Mouse (Mus musculus) c-Kit-negative CD71-positive TER-119-positive erythroid progenitor cells, embryonic 14.5 days (primary cell): ENCODE measurements around the gene Hdac4.

Experiments
- DNase-seq: peaks from one replicate; pipeline ENCODE4 v3.0.0-alpha.2; 2013; ENCODE audit warnings: low read depth, low spot score

Gene Hdac4

DNA sequence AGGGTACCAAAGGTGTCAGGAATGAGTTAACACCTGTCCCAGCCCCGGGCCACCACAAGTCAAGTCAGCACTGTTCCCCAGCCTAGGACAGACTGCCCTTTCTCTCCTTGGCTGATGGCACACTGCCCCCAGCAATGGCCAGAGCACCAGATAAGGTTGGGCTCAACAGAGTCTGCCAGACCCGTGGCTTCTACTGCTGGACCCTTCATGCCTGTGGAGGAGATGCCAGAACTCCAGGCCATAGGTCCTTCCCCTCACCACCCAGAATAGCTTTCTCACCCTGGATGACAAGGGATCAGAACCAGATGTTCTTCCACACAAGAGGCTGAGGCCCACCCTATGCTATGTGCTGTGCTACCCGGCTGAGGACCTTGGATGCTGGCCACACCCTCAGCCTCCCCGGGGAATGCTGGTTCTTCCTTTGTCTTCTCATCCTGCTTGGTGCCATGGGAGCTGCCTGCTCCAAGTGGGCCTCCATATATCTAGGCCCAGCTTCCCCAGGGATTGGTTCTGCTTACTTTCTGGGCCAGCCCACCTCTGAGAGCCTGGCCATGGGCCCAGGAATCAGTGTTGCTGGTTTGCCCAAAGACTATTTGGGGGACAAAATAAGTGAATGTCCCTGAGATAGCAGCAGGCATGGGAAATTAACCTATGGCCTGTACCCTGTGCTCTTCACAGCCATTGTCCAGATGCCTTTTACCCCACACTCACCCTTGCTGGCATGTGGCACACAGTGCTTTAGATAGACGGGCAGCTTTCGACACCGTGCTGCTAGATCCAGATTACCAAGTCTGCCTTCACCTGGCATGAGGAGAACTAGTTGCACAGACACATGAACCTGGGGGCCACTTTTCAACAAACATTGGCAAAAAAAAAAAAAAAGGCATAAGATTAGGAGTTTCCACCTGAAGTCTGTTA is 273.0 kb downstream of the Hdac4 start:
- no peak for DNase-seq

DNA sequence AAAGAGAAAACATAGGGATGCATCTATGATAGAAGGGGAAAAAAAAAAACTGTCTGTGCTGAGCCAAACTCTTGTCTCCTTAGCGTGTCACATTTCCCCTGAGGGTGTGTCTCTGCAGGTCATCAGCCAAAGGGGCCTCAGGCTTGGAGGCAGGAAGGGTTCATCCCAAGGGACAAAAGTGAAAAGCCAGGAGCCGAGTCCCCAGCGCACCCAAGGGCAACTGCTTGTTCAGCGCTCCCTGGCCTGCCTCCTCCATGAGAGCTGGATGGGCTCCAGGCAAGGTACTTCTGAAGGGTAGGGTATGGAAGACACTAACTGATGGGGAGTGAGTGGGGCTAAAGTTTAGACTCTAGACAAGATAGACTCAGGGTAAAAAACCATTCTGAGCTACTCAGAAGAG is 273.8 kb downstream of the Hdac4 start:
- DNase-seq, result no peak

DNA sequence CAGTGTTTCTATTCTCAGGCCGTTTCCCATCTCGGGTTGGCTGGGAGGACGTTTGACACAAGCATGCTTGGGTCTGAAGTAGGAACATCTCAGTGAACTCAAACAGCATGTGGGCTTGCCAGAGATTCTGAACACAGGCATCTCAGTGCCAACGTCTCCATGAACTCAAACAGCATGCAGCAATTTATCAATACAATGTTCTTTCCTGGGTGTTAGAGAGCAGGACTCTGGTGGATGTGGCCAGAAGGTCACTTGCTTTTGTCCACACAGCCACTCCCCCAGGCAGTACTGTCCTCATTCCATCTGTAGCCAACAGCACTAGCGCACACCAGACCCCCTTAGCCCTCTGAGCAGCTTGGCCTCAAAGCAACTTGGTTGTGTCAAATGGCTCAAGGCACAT is 274.2 kb downstream of the Hdac4 start:
- DNase-seq, result no peak

DNA sequence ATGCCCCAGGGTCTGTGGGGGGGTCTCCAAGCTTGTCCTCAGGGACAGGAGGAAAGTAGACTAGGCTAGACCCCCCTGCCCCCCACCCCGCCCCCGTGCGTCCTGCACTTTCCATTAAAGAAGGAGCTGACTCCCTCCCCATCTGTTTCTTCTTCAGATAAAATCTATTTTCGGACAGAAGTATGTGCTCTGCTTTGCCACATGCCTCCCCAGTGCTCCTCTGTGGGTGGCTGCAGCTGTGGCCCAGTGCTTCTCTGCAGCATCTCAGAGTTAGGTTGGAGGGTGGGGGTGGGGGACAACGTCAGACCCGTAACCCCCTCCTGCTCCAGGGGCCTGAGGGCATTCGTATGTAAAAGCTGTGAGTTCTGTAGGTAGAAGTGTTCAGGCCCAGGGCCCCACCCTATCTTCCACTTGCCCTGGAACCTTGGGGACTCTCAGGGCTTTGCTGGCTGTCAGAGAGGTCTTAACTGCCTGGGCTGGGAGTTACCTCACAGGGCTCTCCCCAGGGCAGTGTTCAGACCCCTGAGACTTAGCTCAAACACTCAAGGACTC is 275.4 kb downstream of the Hdac4 start:
- DNase-seq, result no peak

DNA sequence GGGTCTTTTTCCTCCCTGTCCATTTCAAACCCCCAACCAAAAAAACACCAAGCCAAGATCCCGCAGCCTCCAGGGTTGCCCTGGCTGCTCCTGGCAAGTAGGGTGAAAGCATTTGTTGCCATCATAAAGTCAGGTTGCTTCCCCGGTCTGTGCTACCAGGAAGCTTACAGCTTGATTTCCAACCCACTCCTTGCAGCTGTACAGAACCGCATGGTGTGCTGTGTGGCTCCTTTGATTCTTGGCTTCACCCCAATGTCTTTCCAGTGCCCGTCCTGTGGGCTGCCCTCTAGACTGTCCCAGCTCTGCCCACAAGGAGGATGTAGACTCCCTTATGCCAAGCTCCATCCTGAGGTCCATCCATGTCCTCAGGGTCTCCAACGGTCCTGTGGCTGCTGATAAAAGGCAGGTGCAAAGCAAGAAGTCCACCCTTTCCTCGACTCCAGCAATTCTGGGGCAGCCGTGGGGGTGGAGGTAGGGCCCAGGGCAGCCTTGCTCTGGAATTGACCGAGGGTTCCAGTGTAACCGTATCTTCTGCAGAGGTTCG is 277.2 kb downstream of the Hdac4 start:
- no peak for DNase-seq

DNA sequence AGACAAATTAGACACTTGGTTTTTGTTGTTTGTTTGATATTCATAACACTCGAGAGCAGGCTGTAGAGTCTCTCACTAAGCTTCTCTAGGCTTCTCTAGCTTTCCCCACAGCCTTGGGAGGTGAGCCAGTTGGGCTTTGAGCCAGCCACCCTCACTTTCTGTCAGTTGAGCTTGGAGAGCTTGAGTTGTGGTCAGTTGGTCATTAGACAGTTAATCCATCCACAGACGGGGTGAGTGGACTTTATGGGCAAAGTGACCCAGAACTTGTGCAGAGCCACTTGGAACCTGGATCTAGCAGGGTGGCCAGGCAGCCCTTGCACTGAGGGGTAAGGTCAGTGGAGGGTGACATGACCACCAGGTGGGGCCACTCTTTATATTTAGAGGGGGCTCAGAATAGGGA is 277.9 kb downstream of the Hdac4 start:
- DNase-seq, result no peak

DNA sequence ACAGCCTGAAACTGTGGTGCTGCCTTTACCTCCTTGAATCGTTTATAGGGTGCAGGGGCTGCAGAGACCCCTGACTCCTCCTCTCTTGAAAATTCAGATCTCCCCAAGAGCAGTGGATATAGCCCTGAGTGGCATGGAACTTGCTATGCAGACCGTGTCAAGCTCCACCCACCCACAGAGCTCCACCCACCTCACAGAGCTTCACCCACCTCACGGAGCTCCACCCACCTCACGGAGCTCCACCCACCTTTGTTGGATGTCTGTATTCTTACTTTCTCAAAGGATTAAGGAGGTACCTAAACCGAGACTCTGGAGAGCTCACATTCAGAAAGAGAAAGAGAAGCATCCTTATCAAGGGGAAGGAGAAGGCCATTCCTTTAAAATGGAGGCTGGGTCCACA is 279.5 kb downstream of the Hdac4 start:
- DNase-seq, result no peak

DNA sequence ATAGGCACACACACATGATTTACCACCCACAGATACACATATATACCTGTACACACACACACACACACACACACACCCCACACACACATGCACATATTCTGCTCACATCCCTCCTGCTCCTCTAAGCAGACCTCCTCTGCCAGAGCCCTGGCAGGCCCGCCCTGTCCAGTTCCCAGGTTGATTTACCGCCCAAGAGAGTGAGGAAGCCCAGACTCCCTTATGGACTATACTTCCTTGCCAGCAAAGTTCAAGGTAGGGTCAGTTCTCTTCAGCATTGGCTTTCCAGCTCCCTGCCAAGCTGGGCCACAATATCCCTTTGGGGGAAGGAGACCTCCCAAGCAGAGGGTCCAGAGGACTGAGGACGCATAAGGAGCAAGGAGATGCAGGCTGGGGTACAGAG is 280.9 kb downstream of the Hdac4 start:
- DNase-seq, result no peak

DNA sequence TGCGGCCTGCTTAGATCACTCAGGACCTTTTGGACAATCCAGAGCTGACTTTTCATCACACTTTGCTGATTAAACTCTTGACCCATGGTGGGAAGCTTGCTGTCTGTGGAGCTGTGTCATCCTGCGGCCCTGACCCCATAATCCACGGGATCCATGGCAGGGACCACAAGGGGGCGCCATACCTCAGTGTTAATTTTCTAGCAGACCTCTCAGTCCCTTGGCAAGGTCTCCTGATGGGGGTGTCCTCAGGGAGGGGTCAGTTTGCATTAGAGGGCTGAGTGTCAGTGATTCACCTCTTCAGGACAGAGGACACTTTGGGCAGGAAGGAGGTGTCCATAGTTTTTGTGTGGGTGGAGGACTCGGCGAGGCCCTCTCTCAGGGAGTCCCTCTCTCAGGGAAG is 281.6 kb downstream of the Hdac4 start:
- peak; percentile 2 for DNase-seq

DNA sequence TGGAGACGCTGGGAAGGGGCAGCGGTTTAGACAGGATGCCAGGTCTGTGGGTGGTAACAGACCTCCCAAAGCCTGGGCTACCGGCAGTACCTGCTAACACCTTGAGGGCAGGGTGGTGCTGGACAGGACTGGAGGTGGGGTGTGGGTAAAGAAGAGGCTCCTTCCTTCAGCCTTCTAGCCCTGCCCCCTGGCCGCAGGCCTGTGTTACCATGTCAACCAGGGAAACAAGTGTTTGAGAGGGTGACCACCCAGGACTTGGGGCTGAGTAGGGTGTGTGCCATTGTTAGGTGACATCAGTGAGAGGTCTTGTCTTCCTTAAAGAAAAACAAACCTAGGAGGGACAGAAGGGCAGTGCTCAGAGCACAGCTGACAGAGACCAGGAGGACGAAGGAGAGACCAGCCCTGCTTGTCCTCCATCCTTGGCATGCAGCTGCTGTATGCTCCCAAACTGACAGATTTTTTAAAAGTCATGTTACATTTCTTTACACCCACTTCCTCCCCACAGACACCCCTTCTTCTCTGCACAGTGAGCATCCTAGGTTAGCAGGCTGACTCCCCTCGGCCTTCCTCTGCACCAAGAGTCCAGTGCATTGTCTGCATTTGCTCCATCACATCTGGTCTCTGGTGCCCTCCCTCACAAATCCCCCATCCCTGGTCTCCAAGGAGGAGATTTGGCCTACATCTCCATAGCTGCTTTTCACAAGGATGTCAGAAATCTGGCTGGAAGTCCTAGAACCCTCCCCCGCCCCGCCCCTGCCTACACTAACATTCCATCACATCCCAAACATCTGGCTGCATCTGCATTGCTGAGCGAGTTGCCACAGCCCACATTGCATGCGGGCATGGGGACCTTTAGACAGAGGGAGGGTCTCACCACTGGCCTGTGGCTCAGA is 283.0 kb downstream of the Hdac4 start:
- DNase-seq, result no peak

DNA sequence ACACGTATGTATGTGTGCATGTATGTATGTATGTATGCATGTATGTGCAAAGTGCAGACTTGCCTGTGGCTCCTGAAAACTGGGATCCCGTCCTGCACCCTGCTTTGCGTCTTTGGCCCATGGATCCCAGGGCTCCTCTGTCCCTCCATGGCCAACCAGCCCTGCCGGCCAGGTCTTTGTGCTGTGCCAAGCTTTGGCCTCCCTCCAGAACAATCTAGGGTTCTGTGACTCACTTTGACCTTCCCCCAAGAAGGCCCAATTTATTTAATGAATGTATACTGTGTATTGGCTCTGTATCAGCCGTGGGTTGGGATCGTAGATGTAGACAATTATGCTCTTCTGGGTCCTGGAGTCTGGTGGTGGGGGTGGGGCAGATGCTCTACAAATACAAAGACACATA is 290.2 kb downstream of the Hdac4 start:
- DNase-seq, result no peak

DNA sequence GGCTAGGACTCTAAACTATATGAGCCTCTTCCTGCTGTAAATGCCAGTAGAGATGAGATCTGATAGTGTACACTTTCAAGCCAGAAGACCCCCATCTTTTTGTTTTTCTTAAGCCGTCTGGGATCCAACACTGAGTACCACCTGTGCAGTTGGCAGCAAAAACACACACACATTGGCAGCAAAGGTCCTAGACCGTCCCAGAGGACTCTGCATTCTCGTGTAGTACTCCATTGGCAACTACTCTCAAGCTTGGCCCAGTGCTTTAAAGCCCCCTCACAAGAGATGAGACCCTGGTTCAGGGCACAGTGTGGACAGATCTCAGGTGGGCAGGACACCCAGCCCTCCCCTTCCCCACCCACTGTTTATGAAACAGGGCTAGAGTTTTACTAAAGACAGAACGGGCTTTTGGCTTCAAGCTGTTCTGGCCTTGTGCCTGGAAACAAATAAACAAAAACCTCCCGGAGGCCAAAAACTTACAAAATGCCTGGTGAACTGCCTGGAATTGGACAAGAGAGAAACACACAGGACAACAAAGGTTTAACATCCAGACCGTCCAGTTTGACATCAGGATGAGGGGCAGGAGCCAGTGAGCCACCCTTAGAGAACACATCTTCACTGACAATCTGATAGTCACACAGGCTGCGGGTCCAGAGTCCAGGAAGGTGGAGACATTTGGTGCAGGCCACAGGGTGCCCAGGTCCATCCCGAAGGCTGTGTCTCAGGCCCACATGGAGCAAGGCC is 292.1 kb downstream of the Hdac4 start:
- DNase-seq, result no peak

DNA sequence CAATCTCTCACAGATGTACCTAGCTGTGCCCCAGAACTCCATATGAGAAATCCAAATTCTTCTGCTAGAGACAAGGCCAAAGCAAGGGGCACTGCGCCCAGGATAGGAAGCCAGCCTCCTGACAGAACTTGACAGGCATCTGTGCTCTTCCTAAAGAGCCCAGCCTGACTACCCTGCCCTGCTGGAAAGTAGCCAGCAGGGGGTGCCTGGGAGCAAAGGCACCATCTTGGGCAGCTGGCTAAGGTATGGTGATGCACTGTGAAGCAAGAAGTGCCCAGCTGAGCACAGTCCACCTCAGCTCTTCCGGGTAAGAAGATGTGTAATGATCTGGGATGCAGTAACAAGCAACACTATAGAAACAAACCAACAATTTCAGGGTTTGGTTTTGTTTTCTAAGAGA is 298.4 kb downstream of the Hdac4 start:
- DNase-seq, result no peak

DNA sequence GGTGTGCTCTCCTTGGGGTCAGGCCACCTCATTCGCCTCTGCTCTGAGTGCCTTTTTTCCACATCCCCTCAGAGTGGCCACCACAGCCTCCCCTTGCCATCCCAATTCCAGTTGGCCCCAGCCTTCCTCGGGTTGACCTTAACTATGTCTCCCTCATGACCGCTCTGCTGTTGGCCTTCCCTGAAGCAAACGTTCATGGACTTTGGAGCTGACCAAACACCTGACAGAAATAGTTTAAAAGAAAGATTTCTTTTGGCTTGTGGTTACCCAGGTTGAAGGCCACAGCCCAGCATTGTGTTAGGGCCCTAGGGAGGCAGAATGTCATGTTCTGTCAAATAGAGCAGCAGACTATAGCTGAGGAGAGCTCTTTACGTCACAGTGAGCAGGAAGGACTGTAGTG is 301.2 kb downstream of the Hdac4 start:
- no peak for DNase-seq

DNA sequence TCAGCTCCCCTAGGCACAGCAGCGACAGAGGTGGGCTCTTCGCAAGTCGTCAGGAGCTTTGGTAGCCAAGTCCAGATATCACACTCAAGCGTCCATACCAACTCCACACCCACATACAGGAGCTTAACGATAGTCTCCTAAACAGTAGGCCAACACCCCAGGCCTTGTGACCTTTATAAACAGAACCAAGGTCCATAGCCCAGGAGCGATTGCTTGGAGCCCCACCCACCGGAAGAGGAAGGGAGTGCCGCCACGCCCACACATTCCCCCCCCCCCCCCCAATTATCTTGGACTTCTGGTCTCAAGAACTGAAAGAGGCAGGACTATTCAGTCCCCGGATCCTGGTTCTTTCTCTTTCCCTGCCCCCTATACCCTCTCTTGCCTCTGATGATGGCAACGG is 301.9 kb downstream of the Hdac4 start:
- DNase-seq, result no peak

DNA sequence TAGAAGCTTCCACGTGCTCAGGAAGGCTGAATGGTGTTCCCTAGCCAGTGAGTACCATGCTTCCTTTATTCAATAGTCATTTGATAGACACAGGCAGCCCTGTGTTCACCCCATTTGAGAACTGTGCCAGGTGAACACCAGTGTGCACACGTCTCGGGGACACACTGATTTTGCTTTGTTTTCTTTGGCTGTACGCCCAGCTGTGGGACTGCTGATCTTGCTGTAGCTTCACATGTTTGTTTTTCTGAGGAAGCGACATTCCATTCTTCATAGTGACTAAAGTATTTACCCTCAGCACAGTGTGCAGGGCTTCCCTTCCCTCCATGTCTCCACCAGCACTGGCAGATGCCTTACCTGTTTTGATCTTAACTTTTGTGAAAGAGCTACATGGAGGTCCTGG is 312.4 kb downstream of the Hdac4 start:
- no peak for DNase-seq

DNA sequence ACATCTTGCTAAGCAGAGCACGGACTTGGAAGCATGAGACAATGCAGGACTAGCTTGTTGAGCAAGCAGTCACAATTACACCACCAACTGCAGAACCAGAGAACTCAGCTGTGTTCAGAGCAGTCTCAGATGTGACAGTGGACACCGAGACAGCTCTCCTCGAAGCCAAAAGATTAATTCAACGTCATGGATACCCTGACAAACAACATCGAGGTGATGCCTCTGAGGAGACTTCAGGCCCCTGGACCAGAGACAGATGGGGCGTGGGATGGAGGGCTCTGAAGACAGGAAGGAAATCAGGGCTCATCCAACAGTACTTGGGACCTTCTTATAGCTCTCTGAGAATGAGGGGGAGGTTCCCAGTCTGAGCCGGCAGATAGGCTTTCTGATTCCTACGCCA is 314.6 kb downstream of the Hdac4 start:
- DNase-seq, result no peak

DNA sequence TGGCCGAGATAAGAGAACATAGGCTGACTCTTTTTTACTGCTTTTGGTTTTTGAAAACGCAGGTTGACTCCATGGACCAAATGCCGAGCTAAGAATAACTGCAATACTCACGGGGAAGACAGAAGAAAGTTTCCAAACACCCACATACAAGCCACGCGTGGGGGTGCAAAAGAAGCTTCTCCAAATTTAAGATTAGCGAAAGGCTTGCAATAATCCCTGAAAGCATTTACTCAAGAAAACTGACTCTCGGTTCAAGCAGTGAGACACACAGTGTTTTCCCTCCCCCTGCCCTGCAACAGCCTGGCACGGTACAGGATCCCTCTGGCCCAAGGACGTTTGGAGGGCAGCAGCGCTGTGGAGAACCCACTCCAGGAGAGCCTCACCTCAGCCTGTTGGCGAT is 315.3 kb downstream of the Hdac4 start:
- DNase-seq, result no peak
